Mouse (Mus musculus) olfactory bulb, adult 2 months (tissue): ENCODE data around the gene Fap. TPM values are rescaled to one million over a fixed set of nuclear protein-coding genes. Genes with fewer than 3 reads are reported as not detected.
A peak's percentile ranks its signal among the peaks of the same experiment; 100 is the strongest.

ENCODE experiments used
- H3K27ac ChIP-seq: fragments of 200-500 bp; 2 replicates; pipeline ENCODE4 v1.5.1; 2012; ENCODE audit warnings: low read depth, low read length; ENCODE audit not compliant: insufficient read depth
- H3K4me1 ChIP-seq: fragments of 200-500 bp; 2 replicates; pipeline ENCODE4 v1.6.1; 2012; ENCODE audit warnings: low read length; ENCODE audit not compliant: control insufficient read depth, insufficient read depth
- H3K4me3 ChIP-seq: fragments of 200-500 bp; 2 replicates; pipeline ENCODE4 v1.5.1; 2012; ENCODE audit warnings: mild to moderate bottlenecking, low read depth, low read length, moderate library complexity; ENCODE audit not compliant: insufficient read depth
- CTCF ChIP-seq: fragments of 200-500 bp; IDR thresholded peaks from 2 replicates; pipeline ENCODE4 v1.5.1; 2012; ENCODE audit warnings: low read depth, mild to moderate bottlenecking, low read length, moderate library complexity; ENCODE audit not compliant: insufficient read depth
- POLR2A ChIP-seq: fragments of 200-500 bp; IDR thresholded peaks from 2 replicates; pipeline ENCODE4 v1.6.1; 2012; ENCODE audit warnings: mild to moderate bottlenecking, low read depth, low read length, moderate library complexity; ENCODE audit not compliant: insufficient read depth
- WGBS: fragments of 180-500 bp; shearing (Covaris S2); methylation state at CpG from one replicate; pipeline ENCODE4 v1.1.7; 2018; 5-methylcytosine and 5-hydroxymethylcytosine counted together
- polyA plus RNA-seq: library from polyadenylated mRNA; stranded (reverse); fragments of >200 nt; gene quantifications from 2 replicates; pipeline ENCODE4 v1.2.4, GENCODE M21; 2012; ENCODE audit warnings: low replicate concordance; ENCODE audit not compliant: missing spikeins, insufficient read depth, insufficient read length

Fap gene
- not detected in 2 replicates for polyA plus RNA-seq

DNA sequence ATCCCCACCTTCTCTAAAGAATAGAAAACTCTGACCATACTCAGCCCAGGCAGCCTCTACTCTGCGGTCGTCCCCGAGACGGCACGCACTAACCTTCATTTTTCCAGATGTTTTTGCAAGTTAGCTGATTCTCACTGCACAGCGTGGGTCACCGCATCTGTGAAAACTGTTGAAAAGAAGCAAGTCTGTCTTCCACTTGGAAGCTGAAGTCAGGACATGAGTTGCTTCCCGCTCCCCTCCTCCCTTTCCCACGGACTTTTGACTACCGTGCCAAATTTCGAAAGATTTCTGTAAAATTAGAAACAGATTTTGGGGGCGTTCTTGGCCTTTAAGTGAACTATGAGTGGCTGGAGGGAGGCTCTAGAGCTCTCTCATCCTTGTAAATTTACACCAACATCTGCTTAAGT, at the start of gene Fap:
TSS of gene Fap (minus strand) at position 323 of the 407 bp plus-strand sequence.
- WGBS: 67% methylated on average over 12 of the region's 12 CpGs
- Histone ChIP-seq H3K4me1 (peaks cover 3% of the 10 kb centered on the region; the same call in 1 of the 2 replicates), H3K4me3 (peak within 1 kb of the TSS; percentile 17; the same call in 1 of the 2 replicates), H3K27ac (peak within 1 kb of the TSS; percentile 26; the same call in 1 of the 2 replicates)
- TF ChIP-seq CTCF: no peak
- no peak for TF ChIP-seq POLR2A

DNA sequence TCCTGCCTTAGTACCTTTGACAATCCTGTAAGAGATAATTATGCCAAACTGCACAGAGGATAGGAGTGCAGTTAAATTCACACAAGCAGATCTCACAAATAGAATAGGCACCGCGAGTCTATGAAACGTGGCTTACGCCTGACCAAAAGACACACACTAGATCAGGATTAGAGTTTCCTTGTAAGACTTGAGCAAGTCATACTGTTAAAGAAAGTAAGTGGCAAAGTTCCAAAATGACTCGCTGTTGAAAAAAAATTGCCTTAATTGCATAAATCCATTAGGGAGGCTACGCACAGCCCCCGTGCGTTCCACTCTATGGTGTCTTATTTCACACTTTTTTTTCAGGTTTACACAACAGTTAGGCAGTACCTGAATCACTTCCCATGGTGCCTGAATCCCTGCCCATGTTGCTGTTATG, 49.2 kb upstream of the Fap start:
- Histone ChIP-seq H3K4me3 (no peak overlapping the region), H3K27ac (no peak overlapping the region), H3K4me1 (no peaks in the 10 kb centered on the region)
- WGBS: 56% methylated on average over 8 of the region's 8 CpGs
- TF ChIP-seq POLR2A (no peak), CTCF (no peak)

DNA sequence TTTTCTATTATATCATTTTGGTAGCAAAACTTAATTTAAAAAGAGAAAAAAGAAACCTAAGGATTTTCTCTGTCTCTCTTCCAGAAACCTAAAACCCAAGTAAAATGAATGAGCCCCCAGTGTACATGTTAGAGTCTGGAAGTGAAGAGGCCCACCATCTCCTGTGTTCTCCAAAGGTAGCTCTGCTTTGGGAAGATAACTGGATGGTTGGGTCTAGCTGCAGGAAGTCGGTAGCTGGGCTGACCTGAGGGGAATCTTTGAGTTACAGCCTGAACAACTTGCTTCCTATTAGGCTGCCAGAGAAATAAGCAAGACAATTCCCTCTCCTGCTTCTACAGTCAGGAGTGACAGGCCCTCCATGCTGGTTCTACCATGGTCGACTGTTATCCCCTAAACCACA, 45.8 kb upstream of the Fap start:
- Histone ChIP-seq H3K4me3 (no peak overlapping the region), H3K27ac (no peak overlapping the region), H3K4me1 (no peaks in the 10 kb centered on the region)
- WGBS: 68% methylated on average over 2 of the region's 2 CpGs
- TF ChIP-seq CTCF (no peak), POLR2A (no peak)

DNA sequence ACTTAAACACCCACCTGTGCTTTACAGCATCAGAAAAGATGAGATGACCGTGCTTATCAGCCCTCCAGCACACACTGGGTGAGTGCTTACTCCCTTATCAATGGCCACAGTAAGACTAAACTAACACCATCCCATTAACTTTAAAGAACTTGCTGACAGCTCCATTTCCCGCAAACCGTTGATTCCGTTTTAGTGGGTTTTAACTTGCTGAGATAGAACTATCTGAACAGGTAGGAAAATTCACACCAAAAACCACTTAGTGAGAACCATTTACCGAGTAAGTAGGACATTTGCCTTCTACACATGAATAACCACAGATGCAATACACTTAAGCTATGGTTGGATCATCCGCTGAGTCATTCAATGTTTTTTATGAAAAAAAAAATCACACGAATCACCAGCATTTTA, 45.1 kb upstream of the Fap start:
- no peak overlapping the region for H3K27ac ChIP-seq
- WGBS: 92% methylated on average over 7 of the region's 7 CpGs
- no peaks in the 10 kb centered on the region for H3K4me1 ChIP-seq
- no peak overlapping the region for H3K4me3 ChIP-seq
- TF ChIP-seq POLR2A (no peak), CTCF (no peak)

DNA sequence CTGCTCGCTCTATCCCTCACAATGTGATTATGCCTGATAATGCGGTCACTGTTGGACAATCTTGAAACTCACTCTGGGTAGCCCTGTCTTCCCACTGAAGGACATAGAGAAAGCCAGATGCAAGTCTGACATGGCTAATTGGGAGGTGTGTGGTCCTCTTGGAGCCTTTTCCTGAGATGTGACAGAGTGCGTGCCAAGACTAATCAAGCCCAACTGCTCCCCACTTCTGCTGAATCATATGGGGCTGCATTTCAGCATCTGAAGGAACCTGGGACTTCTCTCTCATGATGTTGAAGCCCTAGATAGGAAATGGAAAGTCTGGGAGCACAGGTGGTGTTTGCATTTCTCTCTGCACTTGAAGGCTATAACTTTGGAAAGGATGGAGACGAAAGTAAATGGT, 39.3 kb upstream of the Fap start:
- 93% methylated on average over 4 of the region's 4 CpGs for WGBS
- no peak overlapping the region for H3K27ac ChIP-seq
- TF ChIP-seq CTCF (no peak), POLR2A (no peak)
- H3K4me3 ChIP-seq: no peak overlapping the region
- H3K4me1 ChIP-seq: no peaks in the 10 kb centered on the region

DNA sequence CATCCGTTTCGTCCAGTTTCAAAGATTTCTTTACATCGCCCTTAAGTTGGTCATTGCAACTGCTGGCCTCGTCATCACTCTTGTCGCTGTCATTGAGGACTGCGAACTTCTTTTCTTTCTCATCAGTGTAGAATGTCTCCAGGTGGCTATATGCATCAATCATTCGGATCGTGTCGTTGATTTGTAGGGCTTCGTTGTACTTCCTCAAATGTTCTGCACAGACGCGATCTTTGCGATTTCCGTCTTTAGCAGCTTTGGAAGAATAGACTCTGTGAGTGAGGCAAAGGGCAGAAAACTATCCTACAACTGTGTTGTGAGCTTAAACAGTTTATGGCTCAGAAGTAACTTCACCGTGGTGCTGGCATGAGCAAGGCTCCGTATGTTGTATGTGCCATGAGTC, 32.3 kb upstream of the Fap start:
- no peak overlapping the region for H3K4me3 ChIP-seq
- TF ChIP-seq POLR2A (no peak), CTCF (no peak)
- no peak overlapping the region for H3K27ac ChIP-seq
- H3K4me1 ChIP-seq: no peaks in the 10 kb centered on the region
- WGBS: 96% methylated on average over 16 of the region's 16 CpGs

DNA sequence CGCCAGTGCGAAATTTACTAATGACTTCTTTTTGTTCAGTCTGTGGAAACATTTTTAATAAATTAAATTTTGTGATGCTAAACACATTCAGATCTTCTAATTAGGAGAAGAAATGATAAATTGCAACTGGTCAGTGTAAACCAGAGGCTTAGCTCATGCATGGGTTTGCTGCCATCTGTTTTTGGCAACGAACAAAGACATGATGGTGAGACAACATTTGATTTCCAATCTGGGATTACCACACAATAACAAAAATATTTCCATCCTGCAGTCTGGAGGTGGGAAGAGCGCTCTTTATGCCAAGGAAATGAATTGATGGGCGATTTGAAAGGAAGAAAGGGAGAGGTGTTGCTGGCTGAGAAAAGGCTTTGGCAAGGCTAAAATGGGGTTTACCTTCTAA, 29.7 kb upstream of the Fap start:
- WGBS: 90% methylated on average over 5 of the region's 5 CpGs

DNA sequence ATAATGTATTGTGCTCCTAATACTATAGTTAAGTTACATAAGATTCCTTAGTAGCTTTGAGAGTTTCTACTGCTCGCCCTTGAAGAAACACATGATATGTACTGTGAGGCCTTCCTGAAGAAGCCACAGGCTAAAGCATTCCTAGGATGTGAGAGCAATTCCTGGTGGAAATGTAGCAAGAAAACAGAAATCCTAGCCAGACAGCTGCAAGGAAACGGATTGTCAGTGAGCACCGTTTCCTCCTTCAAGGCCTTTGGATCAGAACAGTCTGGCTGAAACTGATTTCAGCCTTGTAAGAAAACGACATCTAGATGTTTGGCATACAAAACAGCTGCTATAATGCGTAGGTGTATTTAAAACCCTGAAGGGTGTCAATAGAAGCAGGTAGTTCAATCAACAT, 22.7 kb upstream of the Fap start:
- WGBS: 92% methylated on average over 5 of the region's 5 CpGs
- Histone ChIP-seq H3K4me3 (no peak overlapping the region), H3K27ac (no peak overlapping the region), H3K4me1 (no peaks in the 10 kb centered on the region)
- no peak for TF ChIP-seq CTCF
- no peak for TF ChIP-seq POLR2A

More for the DNA sequence above, 29.7 kb upstream of the Fap start:
- Histone ChIP-seq H3K4me1 (no peaks in the 10 kb centered on the region), H3K27ac (no peak overlapping the region), H3K4me3 (no peak overlapping the region)
- no peak for TF ChIP-seq CTCF
- TF ChIP-seq POLR2A: no peak

DNA sequence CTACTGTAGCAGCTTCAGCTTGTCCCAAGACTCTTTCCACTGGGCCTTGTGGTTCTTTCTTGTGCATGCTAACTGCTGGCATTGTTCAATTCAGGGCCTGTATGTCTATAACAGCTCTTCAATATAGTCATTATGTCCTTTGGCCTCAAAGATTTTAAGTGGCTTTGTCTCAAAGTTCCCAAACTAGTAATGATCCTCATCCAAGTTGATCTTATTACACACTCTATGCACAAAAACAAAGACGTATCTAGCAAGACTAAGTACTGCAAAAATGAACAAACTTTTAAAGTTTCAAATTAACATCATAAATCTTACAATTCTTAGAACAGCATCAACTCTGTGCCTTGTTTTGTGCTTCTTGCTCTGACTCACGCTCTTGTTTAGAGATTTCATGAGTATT, 20.6 kb upstream of the Fap start:
- Histone ChIP-seq H3K4me1 (no peaks in the 10 kb centered on the region), H3K4me3 (no peak overlapping the region), H3K27ac (no peak overlapping the region)
- WGBS: 69% methylated on average over 2 of the region's 2 CpGs
- TF ChIP-seq CTCF (no peak), POLR2A (no peak)

DNA sequence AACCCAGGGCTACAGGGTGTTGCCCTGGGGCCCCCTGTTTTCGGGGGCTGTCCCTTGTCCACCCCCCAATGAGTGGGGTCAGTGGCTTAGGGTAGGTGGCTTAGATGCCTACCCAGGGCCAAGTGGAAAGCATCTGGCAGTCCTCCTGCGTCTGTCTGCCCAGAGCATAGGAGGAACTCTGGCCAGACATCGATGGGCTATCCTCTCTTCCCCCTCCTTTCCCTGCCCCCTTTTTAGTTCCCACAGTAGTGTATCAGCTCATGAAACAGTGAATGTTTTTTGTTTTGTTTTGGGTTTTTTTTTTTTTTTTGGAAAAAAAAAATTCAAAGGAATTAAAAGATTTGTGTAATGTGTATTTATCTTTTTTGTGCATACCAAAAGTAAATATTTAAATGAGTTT, 17.7 kb upstream of the Fap start:
- TF ChIP-seq CTCF: no peak
- no peak for TF ChIP-seq POLR2A
- H3K4me3 ChIP-seq: no peak overlapping the region
- 89% methylated on average over 3 of the region's 3 CpGs for WGBS
- no peaks in the 10 kb centered on the region for H3K4me1 ChIP-seq
- H3K27ac ChIP-seq: no peak overlapping the region
